Mouse (Mus musculus) adrenal gland, postnatal 4 days (tissue): ENCODE measurements around the gene T. TPM values are rescaled to one million over a fixed set of nuclear protein-coding genes. Genes with fewer than 3 reads are reported as not detected.
A peak's percentile ranks its signal among the peaks of the same experiment; 100 is the strongest.

Experiments used
- DNase-seq, 2 experiments: peaks; one replicate each; pipeline ENCODE4 v3.0.0; 2021 to 2022; ENCODE audit warnings: low spot score in 2 of 2, mixed read lengths in 2 of 2
- total RNA-seq, 2 experiments: library from RNA; stranded (reverse); gene quantifications; 2 replicates each; pipeline ENCODE4 v1.2.3; 2021

The T gene
- total RNA-seq, 2 experiments from 2014 or later = not detected

GRCm38 (mm10) chr17:8432179-8432800 lies 1.9 kb upstream of the T start:
- DNase-seq = no peak

GRCm38 (mm10) chr17:8433121-8433977 lies 874 bp upstream of the T start:
- no peak for DNase-seq

- DNase-seq = no peak
Measured at GRCm38 (mm10) chr17:8436184-8436583, 2.0 kb downstream of the T start.

GRCm38 (mm10) chr17:8444062-8444461 lies 9.8 kb downstream of the T start:
- no peak for DNase-seq

GRCm38 (mm10) chr17:8447676-8448192 lies 13.5 kb downstream of the T start:
- DNase-seq = no peak

GRCm38 (mm10) chr17:8448324-8448723 lies 14.1 kb downstream of the T start:
- DNase-seq = no peak

GRCm38 (mm10) chr17:8455196-8455595 lies 21.0 kb downstream of the T start:
- DNase-seq = no peak

GRCm38 (mm10) chr17:8455601-8456000 lies 21.4 kb downstream of the T start:
- DNase-seq = no peak

- no peak for DNase-seq
Measured at GRCm38 (mm10) chr17:8456856-8457460, 22.7 kb downstream of the T start.

GRCm38 (mm10) chr17:8461568-8461967 lies 27.3 kb downstream of the T start:
- no peak for DNase-seq

GRCm38 (mm10) chr17:8463482-8464128 lies 29.4 kb downstream of the T start:
- peak in 1 of 2 experiments; percentile 21 for DNase-seq

- no peak for DNase-seq
Measured at GRCm38 (mm10) chr17:8467771-8468170, 33.5 kb downstream of the T start.

- DNase-seq = peak; percentile 58 to 61
Measured at GRCm38 (mm10) chr17:8468716-8469344, 34.6 kb downstream of the T start.

- no peak for DNase-seq
Measured at GRCm38 (mm10) chr17:8478554-8478953, 44.3 kb downstream of the T start.

- no peak for DNase-seq
Measured at GRCm38 (mm10) chr17:8479493-8480128, 45.4 kb downstream of the T start.

- DNase-seq = no peak
Measured at GRCm38 (mm10) chr17:8481797-8482196, 47.6 kb downstream of the T start.

GRCm38 (mm10) chr17:8482876-8483275 lies 48.7 kb downstream of the T start:
- no peak for DNase-seq

GRCm38 (mm10) chr17:8484246-8484645 lies 50.0 kb downstream of the T start:
- DNase-seq = no peak

- DNase-seq = no peak
Measured at GRCm38 (mm10) chr17:8485146-8485545, 50.9 kb downstream of the T start.

GRCm38 (mm10) chr17:8487824-8488223 lies 53.6 kb downstream of the T start:
- no peak for DNase-seq
